In the genomic region with DNA sequence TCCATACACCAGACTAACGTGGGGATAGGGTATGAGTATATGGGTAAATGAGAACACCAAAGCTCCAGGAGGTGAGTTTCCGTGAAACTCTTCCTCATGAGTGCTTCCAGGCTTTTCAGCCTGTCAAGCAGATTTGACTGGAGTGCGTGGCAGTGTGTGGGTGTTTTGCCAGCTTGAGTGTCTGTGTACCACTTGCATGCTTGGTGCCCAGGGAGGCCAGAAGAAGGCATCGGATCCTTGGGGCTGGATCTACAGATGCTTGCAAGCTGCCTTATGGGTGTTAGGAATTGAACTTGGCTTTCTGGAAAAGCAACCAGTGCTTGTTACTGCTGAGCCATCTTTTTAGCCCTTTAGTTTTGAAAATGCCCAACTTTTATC, we compare ENCODE assay signal across 27 mouse cellular contexts. TPM values are rescaled to one million over a fixed set of nuclear protein-coding genes. Genes with fewer than 3 reads are reported as not detected.
A peak's percentile ranks its signal among the peaks of the same experiment; 100 is the strongest.
DNase-seq lines count a peak whose midpoint lies in the region; ATAC-seq and TF ChIP-seq lines count a peak whose summit lies in the region.
"Had no signal": no experiment of that assay in that cellular context is flagged by ENCODE, and none has a peak within 500 bp of the region (broad histone marks: within the 10 kb centered on the region; RNA-seq: fewer than 3 reads in every experiment).

No protein-coding gene starts in this region.

- ATAC-seq in hindbrain, postnatal 0 days = no peak
- ATAC-seq in hindbrain, embryonic 14.5 days (ENCODE audit: low FRiP score) = no peak
- ATAC-seq in liver, embryonic 13.5 days (ENCODE audit: low read depth) = no peak
- ATAC-seq in liver, postnatal 0 days = no peak
- ATAC-seq: forebrain, embryonic 15.5 days; midbrain, embryonic 15.5 days; Patski had no signal

- no peak overlapping the region for H3K9ac ChIP-seq in hindbrain, postnatal 0 days (replicated peaks; ENCODE audit: low read length)
- H3K9ac ChIP-seq in hindbrain, embryonic 14.5 days = no peak overlapping the region
- no peak overlapping the region for H3K9ac ChIP-seq in liver, embryonic 13.5 days
- H3K9ac ChIP-seq in liver, postnatal 0 days (replicated peaks) = no peak overlapping the region
- no peak overlapping the region for H3K9ac ChIP-seq in ES-Bruce4 (ENCODE audit: low read depth, poor library complexity, severe bottlenecking)
- H3K9ac ChIP-seq: forebrain, embryonic 15.5 days; heart, embryonic 13.5 days; lung, embryonic 14.5 days; midbrain, embryonic 15.5 days; neural tube, embryonic 13.5 days had no signal

- TF ChIP-seq POLR2A in ES-Bruce4 (IDR thresholded peaks at IDR 0.05; ENCODE audit: insufficient read depth, low read length) = no peak
- TF ChIP-seq POLR2A in lung, adult 2 months (IDR thresholded peaks at IDR 0.05; ENCODE audit: borderline replicate concordance, extremely low read depth, low read depth, low read length) = no peak

- no peaks in the 10 kb centered on the region for H3K9me3 ChIP-seq in hindbrain, postnatal 0 days (ENCODE audit: low read length)
- H3K9me3 ChIP-seq in hindbrain, embryonic 14.5 days (ENCODE audit: control insufficient read depth, low read length) = no peaks in the 10 kb centered on the region
- no peaks in the 10 kb centered on the region for H3K9me3 ChIP-seq in liver, embryonic 13.5 days (replicated peaks)
- no peaks in the 10 kb centered on the region for H3K9me3 ChIP-seq in liver, postnatal 0 days (ENCODE audit: low read length)
- no peaks in the 10 kb centered on the region for H3K9me3 ChIP-seq in ES-Bruce4 (replicated peaks; ENCODE audit: control insufficient read depth, insufficient read depth, low read length, poor library complexity, severe bottlenecking)
- H3K9me3 ChIP-seq: forebrain, embryonic 15.5 days; heart, embryonic 13.5 days; limb, embryonic 10.5 days; megakaryocyte, embryonic 14.5 days; midbrain, embryonic 15.5 days; neural tube, embryonic 13.5 days had no signal

- TF ChIP-seq CTCF in hindbrain, postnatal 0 days (IDR thresholded peaks at IDR 0.05; ENCODE audit: low read depth) = no peak
- TF ChIP-seq CTCF in liver, postnatal 0 days (IDR thresholded peaks at IDR 0.05; ENCODE audit: low read depth) = no peak
- TF ChIP-seq CTCF in ES-Bruce4 (IDR thresholded peaks at IDR 0.05; ENCODE audit: low read depth, low read length) = no peak
- no peak for TF ChIP-seq CTCF in lung, adult 2 months (IDR thresholded peaks at IDR 0.05; ENCODE audit: insufficient read depth, low read length)

- WGBS in hindbrain, postnatal 0 days = 42% methylated on average over 4 of the region's 4 CpGs
- 64% methylated on average over 4 of the region's 4 CpGs for WGBS in hindbrain, embryonic 14.5 days
- 89% methylated on average over 4 of the region's 4 CpGs for WGBS in liver, embryonic 13.5 days (ENCODE audit: insufficient replicate concordance)
- 90% methylated on average over 4 of the region's 4 CpGs for WGBS in liver, postnatal 0 days (ENCODE audit: insufficient replicate concordance)
- WGBS in lung, adult 2 months = 70% methylated on average over 4 of the region's 4 CpGs

- H3K27ac ChIP-seq in hindbrain, postnatal 0 days = no peak overlapping the region
- no peak overlapping the region for H3K27ac ChIP-seq in hindbrain, embryonic 14.5 days
- H3K27ac ChIP-seq in liver, embryonic 13.5 days = no peak overlapping the region
- H3K27ac ChIP-seq in liver, postnatal 0 days (ENCODE audit: low read depth) = no peak overlapping the region
- peak overlapping the region; percentile 58 for H3K27ac ChIP-seq in ES-Bruce4 (ENCODE audit: insufficient read depth, low read length)
- H3K27ac ChIP-seq: forebrain, embryonic 15.5 days; heart, embryonic 13.5 days; left cerebral cortex, adult 2 months; limb, embryonic 10.5 days; midbrain, embryonic 15.5 days; neural tube, embryonic 13.5 days had no signal

- H3K36me3 ChIP-seq in hindbrain, postnatal 0 days (ENCODE audit: insufficient read depth, low read length) = no peaks in the 10 kb centered on the region
- H3K36me3 ChIP-seq in hindbrain, embryonic 14.5 days (replicated peaks; ENCODE audit: control insufficient read depth, insufficient read depth) = no peaks in the 10 kb centered on the region
- H3K36me3 ChIP-seq in liver, embryonic 13.5 days = peaks cover 40% of the 10 kb centered on the region
- H3K36me3 ChIP-seq in liver, postnatal 0 days (replicated peaks; ENCODE audit: insufficient read depth, low read length) = peaks cover 6% of the 10 kb centered on the region
- no peaks in the 10 kb centered on the region for H3K36me3 ChIP-seq in ES-Bruce4 (ENCODE audit: control insufficient read depth, insufficient read depth, low read length, poor library complexity, severe bottlenecking)
- H3K36me3 ChIP-seq: forebrain, embryonic 15.5 days; heart, embryonic 13.5 days; limb, embryonic 10.5 days; midbrain, embryonic 15.5 days; neural tube, embryonic 13.5 days had no signal

- no peak overlapping the region for H3K4me3 ChIP-seq in hindbrain, postnatal 0 days (ENCODE audit: low read length)
- H3K4me3 ChIP-seq in hindbrain, embryonic 14.5 days (replicated peaks; ENCODE audit: low read length) = no peak overlapping the region
- no peak overlapping the region for H3K4me3 ChIP-seq in liver, embryonic 13.5 days (replicated peaks)
- H3K4me3 ChIP-seq in liver, postnatal 0 days (ENCODE audit: low read depth, low read length) = no peak overlapping the region
- no peak overlapping the region for H3K4me3 ChIP-seq in ES-Bruce4 (ENCODE audit: low read depth, low read length)
- H3K4me3 ChIP-seq in lung, adult 2 months (replicated peaks; ENCODE audit: extremely low read depth, low read depth, low read length) = no peak overlapping the region
- H3K4me3 ChIP-seq: forebrain, embryonic 15.5 days; heart, embryonic 13.5 days; left cerebral cortex, adult 2 months; limb, embryonic 10.5 days; megakaryocyte, embryonic 14.5 days; midbrain, embryonic 15.5 days; myocyte; neural tube, embryonic 13.5 days had no signal

- H3K4me2 ChIP-seq in hindbrain, postnatal 0 days (ENCODE audit: low read depth, low read length) = no peak overlapping the region
- H3K4me2 ChIP-seq in hindbrain, embryonic 14.5 days (replicated peaks) = no peak overlapping the region
- 0 out of 2 replicates have a peak overlapping the region, but pooled peaks have one; percentile 21 for H3K4me2 ChIP-seq in liver, embryonic 13.5 days
- H3K4me2 ChIP-seq in liver, postnatal 0 days (ENCODE audit: low read depth, low read length) = no peak overlapping the region
- H3K4me2 ChIP-seq: forebrain, embryonic 15.5 days; heart, embryonic 13.5 days; lung, embryonic 14.5 days; midbrain, embryonic 15.5 days; neural tube, embryonic 13.5 days had no signal

- no peak for TF ChIP-seq EP300 in liver, postnatal 0 days (IDR thresholded peaks at IDR 0.05; ENCODE audit: low read depth)
- no peak for TF ChIP-seq EP300 in ES-Bruce4 (IDR thresholded peaks at IDR 0.05; ENCODE audit: insufficient read depth, low read depth, low read length)

- H3K4me1 ChIP-seq in hindbrain, postnatal 0 days (ENCODE audit: insufficient read depth, low read length) = no peaks in the 10 kb centered on the region
- H3K4me1 ChIP-seq in hindbrain, embryonic 14.5 days (replicated peaks; ENCODE audit: control insufficient read depth, insufficient read depth, low read length) = no peaks in the 10 kb centered on the region
- peaks cover 71% of the 10 kb centered on the region for H3K4me1 ChIP-seq in liver, embryonic 13.5 days (replicated peaks)
- H3K4me1 ChIP-seq in liver, postnatal 0 days (ENCODE audit: insufficient read depth) = 0 out of 2 replicates have a peak, but pooled peaks cover 3% of the 10 kb centered on the region
- no peaks in the 10 kb centered on the region for H3K4me1 ChIP-seq in ES-Bruce4 (ENCODE audit: control insufficient read depth, insufficient read depth, low read length)
- H3K4me1 ChIP-seq in lung, adult 2 months (ENCODE audit: control insufficient read depth, insufficient read depth, low read length) = peaks cover 2% of the 10 kb centered on the region; the same call in 1 of the 2 replicates
- H3K4me1 ChIP-seq: limb, embryonic 10.5 days; midbrain, embryonic 15.5 days had no signal

- DNase-seq in hindbrain, postnatal 0 days (ENCODE audit: low spot score) = peak; percentile 33
- no peak for DNase-seq in hindbrain, embryonic 14.5 days (ENCODE audit: low spot score)
- no peak for DNase-seq in liver, embryonic 13.5 days
- DNase-seq in liver, postnatal 0 days = no peak
- DNase-seq in ES-CJ7 (ENCODE audit: low read depth, low spot score) = peak; percentile 12
- no peak for DNase-seq in lung, adult 2 months
- DNase-seq: adrenal gland, postnatal 36 days; cerebellum, adult 2 months; gastrocnemius, postnatal 14 days; heart, adult 18-20 months; heart, postnatal 14 days; kidney, adult 18-20 months; kidney, postnatal 10 days; lung, embryonic 14.5 days; lung, postnatal 36 days; right cerebral cortex, postnatal 14 days; spleen, adult 18-20 months had no signal

- no peaks in the 10 kb centered on the region for H3K27me3 ChIP-seq in hindbrain, postnatal 0 days (ENCODE audit: insufficient read depth, low read length)
- H3K27me3 ChIP-seq in hindbrain, embryonic 14.5 days (ENCODE audit: control insufficient read depth, insufficient read depth, low read length) = no peaks in the 10 kb centered on the region
- H3K27me3 ChIP-seq in liver, embryonic 13.5 days = no peaks in the 10 kb centered on the region
- no peaks in the 10 kb centered on the region for H3K27me3 ChIP-seq in liver, postnatal 0 days (ENCODE audit: insufficient read depth, low read length)
- H3K27me3 ChIP-seq in ES-Bruce4 (ENCODE audit: control insufficient read depth, insufficient read depth, low read length, poor library complexity, severe bottlenecking) = no peaks in the 10 kb centered on the region
- H3K27me3 ChIP-seq: forebrain, embryonic 15.5 days; heart, embryonic 13.5 days; megakaryocyte, embryonic 14.5 days; midbrain, embryonic 15.5 days; neural tube, embryonic 13.5 days; Patski had no signal

RNA-seq across cellular contexts. Expression of a gene that starts 19.1 kb away (rescaled TPM):
- total RNA-seq in hindbrain, postnatal 0 days (2014; rRNA removed) = 116 and 118 TPM in 2 replicates
- 38.8 and 40.0 TPM in 2 replicates for polyA plus RNA-seq in hindbrain, postnatal 0 days (2015; fragmentation: Nextera tagmentation; extraction: Ambion mirVana)
- 69.4 and 74.3 TPM in 2 replicates for polyA plus RNA-seq in hindbrain, embryonic 14.5 days (2014; fragmentation: Nextera tagmentation; extraction: Ambion mirVana)
- 76.9 and 92.7 TPM in 2 replicates for polyA plus RNA-seq in liver, embryonic 13.5 days (2015; fragmentation: Nextera tagmentation; extraction: Ambion mirVana)
- 36.4 and 40.5 TPM in 2 replicates for polyA plus RNA-seq in liver, postnatal 0 days (2015; fragmentation: Nextera tagmentation; extraction: Ambion mirVana)
- 29.0 and 34.1 TPM in 2 replicates for polyA plus RNA-seq in ES-Bruce4 (2011; ENCODE audit: insufficient read depth, insufficient read length, low read depth, missing spikeins)
- polyA plus RNA-seq in lung, adult 2 months (2012; rRNA removed) = 46.0 and 50.6 TPM in 2 replicates

Comparison
In these comparisons a context has a peak if more than half of its experiments do, and no peak if none do; other contexts are left out.
1. DNase-seq: peak in hindbrain, postnatal 0 days (single experiment) and ES-CJ7 (single experiment); none in hindbrain, embryonic 14.5 days (single experiment), liver, embryonic 13.5 days (single experiment), liver, postnatal 0 days (single experiment) and lung, adult 2 months (single experiment).